Mouse (Mus musculus): Measurements from ENCODE around the gene Gm27179. TPM values are rescaled to one million over a fixed set of nuclear protein-coding genes. Genes with fewer than 3 reads are reported as not detected.
"Not testable (repeated sequence)": the region's sequence is repeated elsewhere in the genome, so short reads cannot be mapped to it uniquely, and the experiment has no call there.

Gene Gm27179
- polyA plus RNA-seq, 1 experiment, result 0.04 TPM

DNA sequence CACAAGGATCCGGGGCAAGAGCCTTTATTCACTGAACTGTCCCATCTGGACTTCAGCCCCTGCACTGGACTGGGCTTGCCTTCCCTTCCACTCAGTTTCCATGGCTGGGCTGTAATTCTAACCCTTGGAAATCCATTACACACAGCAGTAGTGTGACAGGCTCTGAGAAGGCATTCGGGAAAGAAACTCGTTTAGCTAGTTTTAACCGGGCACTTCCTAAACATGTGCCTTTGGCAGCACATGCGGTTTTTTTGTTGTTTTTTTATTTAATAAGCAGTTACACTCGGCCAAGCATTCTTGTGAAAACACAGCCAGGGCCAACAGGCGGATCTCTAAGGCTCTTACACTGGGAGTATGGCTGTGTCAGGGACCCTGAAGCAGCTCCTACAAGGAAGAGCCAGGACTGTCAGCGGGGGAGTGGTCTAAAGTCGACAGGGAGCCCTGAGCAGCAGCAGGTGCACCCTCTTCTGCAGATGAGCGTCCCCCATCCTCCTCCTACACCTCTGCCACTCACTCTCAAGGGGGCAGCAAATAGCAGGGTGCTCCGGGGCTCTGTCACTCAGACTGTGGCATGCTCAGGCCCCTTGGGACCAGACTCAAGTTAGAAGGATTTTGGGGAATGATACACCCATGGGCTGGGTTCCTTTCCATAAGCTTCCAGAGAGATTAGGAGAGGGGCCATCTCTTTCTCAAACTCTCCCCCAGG lies 38.3 kb downstream of the Gm27179 start:
- not testable (repeated sequence) for H3K27ac ChIP-seq (ENCODE audit: insufficient read depth, low read length); DNase-seq (ENCODE audit: low read depth in 1 of 2, low spot score in 2 of 2)
- no CpG with 5 or more reads among the region's 11 CpGs for WGBS

DNA sequence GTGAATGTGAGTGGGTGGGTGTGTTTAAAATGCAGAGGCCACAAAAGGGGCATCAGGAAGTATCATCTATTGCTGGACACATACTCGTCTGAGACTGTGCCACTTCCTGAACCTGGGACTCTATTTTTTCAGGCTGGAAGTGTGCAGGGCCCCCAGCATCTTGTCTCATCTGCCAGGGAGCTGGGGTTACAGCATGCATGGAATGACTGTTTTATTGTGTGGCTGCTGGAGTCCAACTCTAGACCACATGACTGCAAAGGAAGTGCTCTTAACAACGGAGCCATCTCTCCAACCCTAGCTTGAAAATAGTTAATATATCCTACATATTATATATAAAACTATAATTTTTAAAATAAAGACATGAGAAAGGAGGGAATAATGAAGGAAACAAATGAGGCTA lies 39.0 kb downstream of the Gm27179 start:
- no CpG with 5 or more reads among the region's 2 CpGs for WGBS

More for the DNA sequence above, 38.3 kb downstream of the Gm27179 start:
- not testable (repeated sequence) for H3K4me3 ChIP-seq (ENCODE audit: extremely low read depth, insufficient read depth, insufficient read length); H3K4me1 ChIP-seq (ENCODE audit: control insufficient read depth, insufficient read depth, insufficient read length); H3K36me3 ChIP-seq (ENCODE audit: control insufficient read depth, insufficient read depth, low read length); H3K27me3 ChIP-seq (ENCODE audit: control insufficient read depth, insufficient read depth, low read length)

GRCm38 (mm10) chr14:69470122-69470708 lies 42.1 kb downstream of the Gm27179 start:
- not testable (repeated sequence) for H3K36me3 ChIP-seq (ENCODE audit: control insufficient read depth, insufficient read depth, low read length); H3K27me3 ChIP-seq (ENCODE audit: control insufficient read depth, insufficient read depth, low read length); H3K27ac ChIP-seq (ENCODE audit: insufficient read depth, low read length); H3K4me1 ChIP-seq (ENCODE audit: control insufficient read depth, insufficient read depth, insufficient read length); H3K4me3 ChIP-seq (ENCODE audit: extremely low read depth, insufficient read depth, insufficient read length); DNase-seq (ENCODE audit: low read depth in 1 of 2, low spot score in 2 of 2)
- no CpG with 5 or more reads among the region's 8 CpGs for WGBS

More for the DNA sequence above, 39.0 kb downstream of the Gm27179 start:
- not testable (repeated sequence) for H3K4me3 ChIP-seq (ENCODE audit: extremely low read depth, insufficient read depth, insufficient read length); H3K27me3 ChIP-seq (ENCODE audit: control insufficient read depth, insufficient read depth, low read length); H3K27ac ChIP-seq (ENCODE audit: insufficient read depth, low read length); H3K36me3 ChIP-seq (ENCODE audit: control insufficient read depth, insufficient read depth, low read length); DNase-seq (ENCODE audit: low read depth in 1 of 2, low spot score in 2 of 2); H3K4me1 ChIP-seq (ENCODE audit: control insufficient read depth, insufficient read depth, insufficient read length)

- WGBS, result no CpG with 5 or more reads among the region's 17 CpGs
- H3K27ac ChIP-seq (ENCODE audit: insufficient read depth, low read length); H3K4me1 ChIP-seq (ENCODE audit: control insufficient read depth, insufficient read depth, insufficient read length); DNase-seq (ENCODE audit: low read depth in 1 of 2, low spot score in 2 of 2); H3K4me3 ChIP-seq (ENCODE audit: extremely low read depth, insufficient read depth, insufficient read length); H3K36me3 ChIP-seq (ENCODE audit: control insufficient read depth, insufficient read depth, low read length); H3K27me3 ChIP-seq (ENCODE audit: control insufficient read depth, insufficient read depth, low read length): not testable (repeated sequence)
These were observed 44.6 kb downstream of the Gm27179 start for GRCm38 (mm10) chr14:69467612-69468366.

GRCm38 (mm10) chr14:69464465-69464864 lies 47.9 kb downstream of the Gm27179 start:
- not testable (repeated sequence) for H3K27me3 ChIP-seq (ENCODE audit: control insufficient read depth, insufficient read depth, low read length); H3K4me3 ChIP-seq (ENCODE audit: extremely low read depth, insufficient read depth, insufficient read length); H3K4me1 ChIP-seq (ENCODE audit: control insufficient read depth, insufficient read depth, insufficient read length); H3K36me3 ChIP-seq (ENCODE audit: control insufficient read depth, insufficient read depth, low read length); DNase-seq (ENCODE audit: low read depth in 1 of 2, low spot score in 2 of 2); H3K27ac ChIP-seq (ENCODE audit: insufficient read depth, low read length)
- WGBS, result no CpG with 5 or more reads among the region's 4 CpGs

Other genes with a start within 250 kb of the Gm27179 start
- gene Synb, start 218.2 kb downstream of the Gm27179 start, polyA plus RNA-seq (2012; rRNA removed), result not detected in 2 replicates
- 130 and 144 TPM in 2 replicates for gene Gm16867, start 9.2 kb downstream of the Gm27179 start, polyA plus RNA-seq (2012; rRNA removed)
- 10.2 and 10.4 TPM in 2 replicates for gene Entpd4b, start 42.9 kb upstream of the Gm27179 start, polyA plus RNA-seq (2012; rRNA removed)

Measured in spleen, adult 2 months (tissue).